Mouse (Mus musculus): ENCODE data around the gene Snx30. TPM values are rescaled to one million over a fixed set of nuclear protein-coding genes. Genes with fewer than 3 reads are reported as not detected.

Gene Snx30
- total and polyA plus RNA-seq, 3 experiments: 1.9 to 5.5 (median 4.7) TPM

- DNase-seq: no peak
- intact Hi-C loops (cut with DNase I): loop anchor here (5.0 kb wide), 1 partner anchor 38 kb away; the partner anchor contains the start of gene Snx30
- H3K9ac ChIP-seq (ENCODE audit: low read depth, low read length): no peak overlapping the region
- no peak for TF ChIP-seq POLR2A (IDR thresholded peaks at IDR 0.05; ENCODE audit: insufficient read depth, low read depth, low read length)
- TF ChIP-seq EP300 (IDR thresholded peaks at IDR 0.05; ENCODE audit: insufficient read depth, low read depth, low read length): no peak
- no peak for TF ChIP-seq CTCF (IDR thresholded peaks at IDR 0.05)
- peak overlapping the region; percentile 36; the same call in 1 of the 2 replicates for H3K27ac ChIP-seq
- H3K36me3 ChIP-seq (ENCODE audit: control insufficient read depth, insufficient read depth, low read length): peaks cover 2% of the 10 kb centered on the region; the same call in 1 of the 2 replicates
- no peak overlapping the region for H3K4me3 ChIP-seq
- peaks cover 1% of the 10 kb centered on the region; the same call in 1 of the 2 replicates for H3K4me1 ChIP-seq (ENCODE audit: control insufficient read depth, insufficient read depth, low read length)
- no peaks in the 10 kb centered on the region for H3K27me3 ChIP-seq (ENCODE audit: control insufficient read depth, insufficient read depth, low read length)
- 92% methylated on average over 3 of the region's 3 CpGs for WGBS
- H3K79me2 ChIP-seq (replicated peaks; ENCODE audit: control insufficient read depth, insufficient read depth, low read length): no peaks in the 10 kb centered on the region
Measured at GRCm38 (mm10) chr4:59845245-59845637, 39.6 kb downstream of the Snx30 start.

GRCm38 (mm10) chr4:59847447-59847846 is 41.8 kb downstream of the Snx30 start:
- Histone ChIP-seq H3K4me3 (no peak overlapping the region), H3K27ac (no peak overlapping the region), H3K27me3 (ENCODE audit: control insufficient read depth, insufficient read depth, low read length) (no peaks in the 10 kb centered on the region), H3K9ac (ENCODE audit: low read depth, low read length) (no peak overlapping the region), H3K36me3 (ENCODE audit: control insufficient read depth, insufficient read depth, low read length) (peaks cover 2% of the 10 kb centered on the region; the same call in 1 of the 2 replicates), H3K4me1 (ENCODE audit: control insufficient read depth, insufficient read depth, low read length) (peaks cover 1% of the 10 kb centered on the region; the same call in 1 of the 2 replicates), H3K79me2 (replicated peaks; ENCODE audit: control insufficient read depth, insufficient read depth, low read length) (no peaks in the 10 kb centered on the region)
- 82% methylated on average over 5 of the region's 5 CpGs for WGBS
- intact Hi-C loops (cut with DNase I): loop anchor here (5.0 kb wide), 1 partner anchor 40 kb away; the partner anchor contains the start of gene Snx30
- TF ChIP-seq EP300 (IDR thresholded peaks at IDR 0.05; ENCODE audit: insufficient read depth, low read depth, low read length) (no peak), POLR2A (IDR thresholded peaks at IDR 0.05; ENCODE audit: insufficient read depth, low read depth, low read length) (no peak), CTCF (IDR thresholded peaks at IDR 0.05) (no peak)
- DNase-seq: no peak

- H3K27ac ChIP-seq: no peak overlapping the region
- H3K36me3 ChIP-seq (ENCODE audit: control insufficient read depth, insufficient read depth, low read length): peaks cover 2% of the 10 kb centered on the region; the same call in 1 of the 2 replicates
- peak; percentile 74 to 87 for DNase-seq
- no peaks in the 10 kb centered on the region for H3K27me3 ChIP-seq (ENCODE audit: control insufficient read depth, insufficient read depth, low read length)
- intact Hi-C loops (cut with DNase I): loop anchor here (1.0 to 5.0 kb wide), 3 partner anchors 21 to 233 kb away; no protein-coding TSS in a partner anchor
- H3K79me2 ChIP-seq (replicated peaks; ENCODE audit: control insufficient read depth, insufficient read depth, low read length): no peaks in the 10 kb centered on the region; the same call in 1 of the 2 replicates
- peak; percentile 75; the same call in 1 of the 2 replicates for TF ChIP-seq EP300 (IDR thresholded peaks at IDR 0.05; ENCODE audit: insufficient read depth, low read depth, low read length)
- TF ChIP-seq POLR2A (IDR thresholded peaks at IDR 0.05; ENCODE audit: insufficient read depth, low read depth, low read length): no peak
- TF ChIP-seq CTCF (IDR thresholded peaks at IDR 0.05): peak; percentile 93
- WGBS: 67% methylated on average over 2 of the region's 2 CpGs
- no peak overlapping the region for H3K9ac ChIP-seq (ENCODE audit: low read depth, low read length)
- peaks cover 1% of the 10 kb centered on the region; the same call in 1 of the 2 replicates for H3K4me1 ChIP-seq (ENCODE audit: control insufficient read depth, insufficient read depth, low read length)
- no peak overlapping the region for H3K4me3 ChIP-seq
Measured at GRCm38 (mm10) chr4:59850181-59850580, 44.5 kb downstream of the Snx30 start.

GRCm38 (mm10) chr4:59850886-59851623 is 45.4 kb downstream of the Snx30 start:
- no peaks in the 10 kb centered on the region; the same call in 1 of the 2 replicates for H3K79me2 ChIP-seq (replicated peaks; ENCODE audit: control insufficient read depth, insufficient read depth, low read length)
- 67% methylated on average over 5 of the region's 5 CpGs for WGBS

DNA sequence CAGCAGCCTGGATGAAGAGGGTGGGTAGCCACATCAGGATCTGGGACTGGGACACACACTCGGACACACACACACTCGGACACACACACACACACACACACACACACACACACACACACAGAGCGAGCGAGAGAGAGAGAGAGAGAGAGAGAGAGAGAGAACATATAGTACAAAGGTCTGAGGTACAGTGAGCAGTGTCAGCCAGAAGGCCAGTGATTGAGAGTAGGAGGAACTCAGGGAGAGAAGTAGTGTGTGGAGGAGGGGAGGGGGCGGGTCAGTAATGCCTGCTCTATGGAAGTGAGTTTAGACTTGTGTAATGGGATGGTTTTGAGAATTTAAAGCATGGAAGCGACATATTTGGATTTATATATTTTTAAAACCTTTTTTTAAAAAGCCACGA is 47.5 kb downstream of the Snx30 start:
- Histone ChIP-seq H3K4me1 (ENCODE audit: control insufficient read depth, insufficient read depth, low read length) (peaks cover 1% of the 10 kb centered on the region; the same call in 1 of the 2 replicates), H3K79me2 (replicated peaks; ENCODE audit: control insufficient read depth, insufficient read depth, low read length) (no peaks in the 10 kb centered on the region; the same call in 1 of the 2 replicates), H3K27me3 (ENCODE audit: control insufficient read depth, insufficient read depth, low read length) (no peaks in the 10 kb centered on the region), H3K27ac (no peak overlapping the region), H3K36me3 (ENCODE audit: control insufficient read depth, insufficient read depth, low read length) (peaks cover 2% of the 10 kb centered on the region; the same call in 1 of the 2 replicates), H3K9ac (ENCODE audit: low read depth, low read length) (no peak overlapping the region), H3K4me3 (no peak overlapping the region)
- no peak for DNase-seq
- TF ChIP-seq EP300 (IDR thresholded peaks at IDR 0.05; ENCODE audit: insufficient read depth, low read depth, low read length): no peak
- no peak for TF ChIP-seq POLR2A (IDR thresholded peaks at IDR 0.05; ENCODE audit: insufficient read depth, low read depth, low read length)
- no peak for TF ChIP-seq CTCF (IDR thresholded peaks at IDR 0.05)
- intact Hi-C loops (cut with DNase I): loop anchor here (5.0 kb wide), 1 partner anchor 236 kb away; no protein-coding TSS in a partner anchor
- 88% methylated on average over 5 of the region's 7 CpGs for WGBS

More at GRCm38 (mm10) chr4:59850886-59851623, 45.4 kb downstream of the Snx30 start:
- no peak for TF ChIP-seq CTCF (IDR thresholded peaks at IDR 0.05)
- no peak for TF ChIP-seq POLR2A (IDR thresholded peaks at IDR 0.05; ENCODE audit: insufficient read depth, low read depth, low read length)
- no peak for DNase-seq
- Histone ChIP-seq H3K4me1 (ENCODE audit: control insufficient read depth, insufficient read depth, low read length) (peaks cover 1% of the 10 kb centered on the region; the same call in 1 of the 2 replicates), H3K36me3 (ENCODE audit: control insufficient read depth, insufficient read depth, low read length) (peaks cover 2% of the 10 kb centered on the region; the same call in 1 of the 2 replicates), H3K27ac (no peak overlapping the region), H3K4me3 (no peak overlapping the region), H3K9ac (ENCODE audit: low read depth, low read length) (no peak overlapping the region), H3K27me3 (ENCODE audit: control insufficient read depth, insufficient read depth, low read length) (no peaks in the 10 kb centered on the region)
- intact Hi-C loops (cut with DNase I): loop anchor here (1.0 to 5.0 kb wide), 3 partner anchors 20 to 234 kb away; no protein-coding TSS in a partner anchor
